In genomic region chr6:120572372-120572771, GRCm38 (mm10) we compare ENCODE assay signal across 24 mouse cellular contexts.
"Had no signal": no experiment of that assay in that cellular context is flagged by ENCODE, and none has a peak within 500 bp of the region (broad histone marks: within the 10 kb centered on the region; RNA-seq: fewer than 3 reads in every experiment).

No protein-coding gene starts in this region.

- H3K4me3 ChIP-seq: gastrocnemius, adult 2 months; heart, embryonic 10.5 days; heart, embryonic 12.5 days; hindbrain, embryonic 10.5 days; hindbrain, embryonic 12.5 days; intestine, embryonic 15.5 days; layer of hippocampus, adult 2 months; limb, embryonic 13.5 days; limb, embryonic 15.5 days had no signal

- ATAC-seq: hindbrain, embryonic 16.5 days; inflammation-experienced regulatory T-cells, adult 6 months; intestine, embryonic 15.5 days; intestine, postnatal 0 days had no signal

- H3K9ac ChIP-seq: heart, embryonic 12.5 days; hindbrain, embryonic 12.5 days; hindbrain, embryonic 14.5 days; intestine, embryonic 15.5 days; limb, embryonic 13.5 days; limb, embryonic 15.5 days had no signal

- H3K36me3 ChIP-seq: heart, embryonic 10.5 days; heart, embryonic 12.5 days; hindbrain, embryonic 10.5 days; hindbrain, embryonic 12.5 days; intestine, embryonic 15.5 days; limb, embryonic 13.5 days; limb, embryonic 15.5 days had no signal

- H3K27me3 ChIP-seq: heart, embryonic 12.5 days; hindbrain, embryonic 12.5 days; intestine, embryonic 15.5 days; limb, embryonic 13.5 days; limb, embryonic 15.5 days had no signal

- DNase-seq: gastrocnemius, adult 2 months; gastrocnemius, postnatal 10 days; gastrocnemius, postnatal 25 days; heart, adult 18-20 months; heart, postnatal 10 days; heart, postnatal 4 days; kidney, adult 18-20 months; kidney, adult 8-10 months; kidney, postnatal 10 days; kidney, postnatal 25 days; kidney, postnatal 4 days; left cerebral cortex, postnatal 4 days had no signal

- H3K4me2 ChIP-seq: heart, embryonic 12.5 days; hindbrain, embryonic 12.5 days; hindbrain, embryonic 14.5 days; intestine, embryonic 15.5 days; limb, embryonic 13.5 days; limb, embryonic 15.5 days had no signal

- H3K9me3 ChIP-seq: heart, embryonic 10.5 days; heart, embryonic 12.5 days; hindbrain, embryonic 10.5 days; hindbrain, embryonic 12.5 days; intestine, embryonic 15.5 days; limb, embryonic 13.5 days; limb, embryonic 15.5 days had no signal

- H3K27ac ChIP-seq: gastrocnemius, adult 2 months; heart, embryonic 10.5 days; hindbrain, embryonic 10.5 days; hindbrain, embryonic 12.5 days; hindbrain, embryonic 14.5 days; intestine, embryonic 15.5 days; layer of hippocampus, adult 2 months; limb, embryonic 13.5 days; limb, embryonic 15.5 days had no signal

- H3K4me1 ChIP-seq: heart, embryonic 10.5 days; intestine, embryonic 15.5 days; limb, embryonic 13.5 days had no signal
